Mouse (Mus musculus) kidney, embryonic 16.5 days (tissue): ENCODE measurements around the gene Rif1. TPM values are rescaled to one million over a fixed set of nuclear protein-coding genes. Genes with fewer than 3 reads are reported as not detected.

Experiments
- ATAC-seq: fragments of 200-750 bp; cut with Nextera tagmentation; 2 replicates; pipeline ENCODE4 v1.8.0; 2017; ENCODE audit warnings: moderate TSS enrichment; ENCODE audit not compliant: low FRiP score, low TSS enrichment
- H3K27ac ChIP-seq: fragments of 300-500 bp; sonication (generic); 2 replicates; pipeline ENCODE4 v1.5.1; 2014; ENCODE audit warnings: low read length
- H3K27me3 ChIP-seq: fragments of 300-500 bp; sonication (generic); 2 replicates; pipeline ENCODE4 v1.6.1; 2014; ENCODE audit warnings: low read length, control low read depth, mixed read lengths; ENCODE audit not compliant: insufficient read depth
- H3K36me3 ChIP-seq: fragments of 300-500 bp; sonication (generic); 2 replicates; pipeline ENCODE4 v1.6.1; 2014; ENCODE audit warnings: low read length, control low read depth, mixed read lengths; ENCODE audit not compliant: insufficient read depth
- H3K4me1 ChIP-seq: fragments of 300-500 bp; sonication (generic); 2 replicates; pipeline ENCODE4 v1.6.1; 2014; ENCODE audit warnings: low read length, control low read depth, mixed read lengths; ENCODE audit not compliant: insufficient read depth
- H3K4me2 ChIP-seq: fragments of 300-500 bp; sonication (generic); replicated peaks from 2 replicates; pipeline ENCODE4 v1.6.1; 2014; ENCODE audit warnings: low read depth, low read length
- H3K4me3 ChIP-seq: fragments of 300-500 bp; sonication (generic); 2 replicates; pipeline ENCODE4 v1.5.1; 2014; ENCODE audit warnings: mild to moderate bottlenecking, low read length
- H3K9ac ChIP-seq: fragments of 300-500 bp; sonication (generic); replicated peaks from 2 replicates; pipeline ENCODE4 v1.6.1; 2014; ENCODE audit warnings: low read length
- H3K9me3 ChIP-seq: fragments of 300-500 bp; sonication (generic); 2 replicates; pipeline ENCODE4 v1.6.1; 2016; ENCODE audit warnings: low read length, control low read depth
- WGBS: fragments of 180-500 bp; shearing (Covaris S2); extraction: QIAGEN DNeasy Blood & Tissue Kit; methylation state at CpG from one replicate; pipeline ENCODE4 v1.1.7; 2014; 5-methylcytosine and 5-hydroxymethylcytosine counted together
- polyA plus RNA-seq: library from polyadenylated mRNA; unstranded; fragments of >200 nt; fragmentation: Nextera tagmentation; extraction: Ambion mirVana; gene quantifications from 2 replicates; pipeline ENCODE4 v1.2.1, GENCODE M21; 2015

Rif1 gene
- 23.1 and 23.2 TPM in 2 replicates for polyA plus RNA-seq

- Histone ChIP-seq H3K9ac (peak within 1 kb of the TSS; percentile 97), H3K36me3 (peaks cover 21% of the 10 kb centered on the region), H3K27ac (peak within 1 kb of the TSS; percentile 92), H3K4me3 (peak within 1 kb of the TSS; percentile 99), H3K9me3 (no peaks in the 10 kb centered on the region), H3K27me3 (no peaks in the 10 kb centered on the region), H3K4me2 (peak within 1 kb of the TSS; percentile 63), H3K4me1 (peaks cover 14% of the 10 kb centered on the region)
- peak; percentile 96 for ATAC-seq
- WGBS, result under 1% methylated on average over 38 of the region's 72 CpGs
Measured at GRCm38 (mm10) chr2:52072491-52073140, at the start of gene Rif1. Gene Rif1, plus strand, starts transcription at chr2:52072832.

GRCm38 (mm10) chr2:52027061-52027460, 45.6 kb upstream of the Rif1 start:
- Histone ChIP-seq H3K9ac (no peak overlapping the region), H3K27ac (no peak overlapping the region)

GRCm38 (mm10) chr2:52029426-52029825, 43.2 kb upstream of the Rif1 start:
- no peak for ATAC-seq
- Histone ChIP-seq H3K36me3 (no peaks in the 10 kb centered on the region), H3K4me3 (no peak overlapping the region), H3K9me3 (peaks cover 4% of the 10 kb centered on the region; the same call in 1 of the 2 replicates), H3K9ac (no peak overlapping the region), H3K4me2 (no peak overlapping the region), H3K27me3 (no peaks in the 10 kb centered on the region), H3K4me1 (no peaks in the 10 kb centered on the region), H3K27ac (no peak overlapping the region)
- WGBS, result 93% methylated on average over 3 of the region's 3 CpGs

More at GRCm38 (mm10) chr2:52027061-52027460, 45.6 kb upstream of the Rif1 start:
- no peak overlapping the region for H3K4me2 ChIP-seq
- H3K36me3 ChIP-seq, result no peaks in the 10 kb centered on the region
- no peaks in the 10 kb centered on the region for H3K27me3 ChIP-seq
- no peak overlapping the region for H3K4me3 ChIP-seq
- no peaks in the 10 kb centered on the region for H3K4me1 ChIP-seq
- WGBS, result 86% methylated on average over 4 of the region's 4 CpGs
- peaks cover 4% of the 10 kb centered on the region; the same call in 1 of the 2 replicates for H3K9me3 ChIP-seq
- ATAC-seq, result no peak

- Histone ChIP-seq H3K4me2 (no peak overlapping the region), H3K36me3 (no peaks in the 10 kb centered on the region), H3K4me3 (no peak overlapping the region), H3K9ac (no peak overlapping the region), H3K27me3 (no peaks in the 10 kb centered on the region), H3K9me3 (peaks cover 4% of the 10 kb centered on the region; the same call in 1 of the 2 replicates), H3K4me1 (no peaks in the 10 kb centered on the region), H3K27ac (no peak overlapping the region)
- 75% methylated on average over 4 of the region's 4 CpGs for WGBS
- ATAC-seq, result no peak
Measured at GRCm38 (mm10) chr2:52031491-52031890, 41.1 kb upstream of the Rif1 start.

- H3K4me3 ChIP-seq, result no peak overlapping the region
- no peak overlapping the region for H3K27ac ChIP-seq
- H3K4me1 ChIP-seq, result no peaks in the 10 kb centered on the region
- H3K36me3 ChIP-seq, result no peaks in the 10 kb centered on the region
- no peaks in the 10 kb centered on the region for H3K27me3 ChIP-seq
- no peak overlapping the region for H3K9ac ChIP-seq
- H3K9me3 ChIP-seq, result peaks cover 3% of the 10 kb centered on the region; the same call in 1 of the 2 replicates
- H3K4me2 ChIP-seq, result no peak overlapping the region
- 89% methylated on average over 4 of the region's 4 CpGs for WGBS
- no peak for ATAC-seq
Measured at GRCm38 (mm10) chr2:52034601-52035000, 38.0 kb upstream of the Rif1 start.

GRCm38 (mm10) chr2:52035144-52035543, 37.5 kb upstream of the Rif1 start:
- H3K4me3 ChIP-seq, result no peak overlapping the region
- no peaks in the 10 kb centered on the region for H3K4me1 ChIP-seq
- H3K27ac ChIP-seq, result no peak overlapping the region
- H3K9ac ChIP-seq, result no peak overlapping the region
- no peaks in the 10 kb centered on the region for H3K27me3 ChIP-seq
- no peaks in the 10 kb centered on the region for H3K9me3 ChIP-seq
- WGBS, result 65% methylated on average over 4 of the region's 4 CpGs
- no peak for ATAC-seq
- H3K36me3 ChIP-seq, result no peaks in the 10 kb centered on the region
- no peak overlapping the region for H3K4me2 ChIP-seq

GRCm38 (mm10) chr2:52036929-52037595, 35.6 kb upstream of the Rif1 start:
- ATAC-seq, result peak; percentile 55; the same call in 1 of the 2 replicates
- 46% methylated on average over 10 of the region's 11 CpGs for WGBS
- Histone ChIP-seq H3K27ac (no peak overlapping the region), H3K27me3 (no peaks in the 10 kb centered on the region), H3K9me3 (no peaks in the 10 kb centered on the region), H3K36me3 (no peaks in the 10 kb centered on the region), H3K4me3 (peak overlapping the region; percentile 56), H3K4me2 (peak overlapping the region; percentile 78), H3K9ac (no peak overlapping the region; the same call in 1 of the 2 replicates), H3K4me1 (peaks cover 3% of the 10 kb centered on the region; the same call in 1 of the 2 replicates)

- no peaks in the 10 kb centered on the region for H3K27me3 ChIP-seq
- H3K36me3 ChIP-seq, result no peaks in the 10 kb centered on the region
- peak; percentile 27; the same call in 1 of the 2 replicates for ATAC-seq
- peak within 1 kb of the TSS; percentile 78 for H3K4me2 ChIP-seq
- H3K9me3 ChIP-seq, result no peaks in the 10 kb centered on the region
- peaks cover 11% of the 10 kb centered on the region for H3K4me1 ChIP-seq
- under 1% methylated on average over 17 of the region's 17 CpGs for WGBS
- H3K27ac ChIP-seq, result no peak within 1 kb of the TSS
- peak within 1 kb of the TSS; percentile 56 for H3K4me3 ChIP-seq
- H3K9ac ChIP-seq, result peak within 1 kb of the TSS; percentile 64
Measured at GRCm38 (mm10) chr2:52037882-52038281, 34.8 kb upstream of the Rif1 start, which contains the start of gene Tnfaip6. Gene Tnfaip6, plus strand, starts transcription at chr2:52038009.

GRCm38 (mm10) chr2:52038558-52038957, 34.1 kb upstream of the Rif1 start:
- Histone ChIP-seq H3K4me2 (peak overlapping the region; percentile 32), H3K4me1 (peaks cover 15% of the 10 kb centered on the region), H3K36me3 (no peaks in the 10 kb centered on the region), H3K27ac (no peak overlapping the region), H3K9ac (no peak overlapping the region), H3K4me3 (peak overlapping the region; percentile 25), H3K9me3 (no peaks in the 10 kb centered on the region), H3K27me3 (no peaks in the 10 kb centered on the region)
- 44% methylated on average over 5 of the region's 5 CpGs for WGBS
- ATAC-seq, result no peak
